Mouse (Mus musculus): ENCODE results near the gene Mthfd1l. TPM values are rescaled to one million over a fixed set of nuclear protein-coding genes. Genes with fewer than 3 reads are reported as not detected.

The Mthfd1l gene
- polyA plus RNA-seq (2012; rRNA removed): 0.63 and 0.66 TPM in 2 replicates

DNA sequence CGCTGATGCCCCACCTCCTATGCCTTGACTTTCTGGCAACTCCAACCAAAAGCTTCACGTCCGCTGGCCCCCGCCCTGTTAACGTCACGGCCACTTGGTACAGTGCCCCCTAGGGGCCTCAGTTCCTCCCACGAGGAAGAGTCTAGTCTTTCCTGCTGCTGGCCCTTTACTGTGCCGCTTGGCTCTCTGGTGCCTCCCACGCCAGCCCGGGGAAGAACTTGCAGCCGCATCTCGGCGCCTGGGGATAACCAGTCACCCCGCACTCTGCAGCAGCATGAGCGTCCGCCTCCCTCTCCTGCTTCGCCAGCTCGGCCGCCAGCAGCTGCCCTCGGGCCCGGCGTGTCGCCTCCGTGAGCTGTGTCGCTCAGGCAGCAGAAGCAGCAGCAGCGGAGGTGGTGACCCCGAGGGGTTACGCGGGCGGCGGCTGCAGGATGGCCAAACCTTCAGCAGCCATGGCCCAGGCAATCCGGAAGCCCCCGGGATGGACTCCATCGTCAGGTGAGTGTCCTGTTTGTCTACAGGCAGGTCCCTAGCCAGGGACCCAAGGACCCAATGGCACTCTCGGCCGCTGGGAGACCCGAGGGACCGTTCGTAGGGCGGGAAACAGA, at the start of gene Mthfd1l:
Gene Mthfd1l, plus strand, starts transcription at position 138 of the 608 bp plus-strand sequence.

Other genes starting within 250 kb of the Mthfd1l start
- 0.49 and 1.3 TPM in 2 replicates for gene Plekhg1, start 232.8 kb upstream of the Mthfd1l start, polyA plus RNA-seq (2012; rRNA removed)

Measured in stomach, adult 2 months (tissue).